Mouse (Mus musculus): ENCODE measurements at regions not wholly inside any gene's neighbourhood (a gene's known extent, or its start where the extent isn't known, plus 50 kb on each side); places are given as distances from the start of the nearest gene placed in this dataset.

DNA sequence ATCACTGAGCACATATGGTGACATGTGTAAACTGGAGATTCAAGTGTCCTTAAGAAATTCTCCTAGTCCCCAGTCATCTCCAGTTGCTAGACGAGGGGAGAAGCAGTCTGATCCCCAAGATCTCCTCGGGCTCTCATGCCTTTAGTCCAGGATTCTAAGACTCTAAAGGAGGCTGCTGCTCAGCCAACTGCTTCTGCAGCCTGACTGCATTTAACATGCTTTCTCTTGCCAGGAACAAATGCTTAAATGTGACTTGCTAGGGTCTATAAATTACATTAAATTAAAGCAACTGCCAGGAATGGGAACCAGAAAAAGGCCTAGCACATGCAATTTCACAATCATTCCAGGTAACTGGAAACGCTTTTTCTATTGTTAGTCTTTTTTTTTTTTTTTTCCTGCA lies 599.8 kb upstream of the Gcfc2 start:
- no peak for ATAC-seq (replicated peaks; ENCODE audit: poor library complexity, severe bottlenecking)

DNA sequence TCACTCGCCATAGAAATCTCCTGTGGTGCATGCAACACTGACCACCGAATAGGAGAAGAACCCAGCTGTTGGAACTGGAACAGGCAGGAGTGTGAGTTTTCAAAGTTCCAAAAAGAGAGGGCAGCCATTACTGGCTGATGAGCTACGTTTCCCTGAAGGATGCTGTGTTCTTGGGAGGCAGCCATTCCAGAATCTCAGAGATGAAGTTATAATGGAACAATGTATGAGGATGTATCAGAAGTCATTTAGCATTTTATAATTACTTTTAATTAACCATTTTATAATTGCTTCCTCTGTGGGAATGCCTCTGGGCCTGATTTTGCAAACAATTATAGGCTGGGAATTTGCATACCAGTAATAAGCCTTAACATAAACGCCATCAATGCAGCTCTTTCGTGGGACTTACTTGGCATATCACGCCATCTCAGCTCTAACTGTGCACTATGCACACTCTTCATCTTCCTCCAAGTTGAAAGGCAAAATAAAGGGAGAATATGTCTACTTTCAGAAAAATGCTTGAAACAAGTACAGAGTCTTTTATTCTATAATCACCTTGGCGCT lies 559.4 kb upstream of the Gcfc2 start:
- ATAC-seq (replicated peaks; ENCODE audit: poor library complexity, severe bottlenecking), result no peak

GRCm38 (mm10) chr6:81388484-81388883 lies 535.0 kb upstream of the Gcfc2 start:
- no peak for ATAC-seq (replicated peaks; ENCODE audit: poor library complexity, severe bottlenecking)

DNA sequence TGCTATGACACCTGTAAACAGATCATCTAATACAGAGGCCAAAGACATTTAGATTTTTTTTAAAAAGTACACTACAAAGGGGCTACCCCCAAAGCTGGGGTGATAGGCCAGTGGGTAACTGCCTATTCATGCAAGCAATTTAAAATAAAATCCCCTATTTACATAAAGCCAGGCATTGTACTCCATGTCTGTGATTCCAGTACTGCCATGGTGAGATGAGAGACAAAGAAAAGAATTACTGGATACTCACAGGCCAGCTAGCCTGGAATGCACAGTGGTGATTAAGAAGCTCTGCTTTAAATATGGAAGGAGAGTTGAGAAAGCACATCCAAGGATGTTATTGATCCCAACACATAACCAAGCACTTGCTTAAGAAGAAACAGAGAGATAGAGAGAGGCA lies 520.3 kb upstream of the Gcfc2 start:
- no peak for ATAC-seq (replicated peaks; ENCODE audit: poor library complexity, severe bottlenecking)

DNA sequence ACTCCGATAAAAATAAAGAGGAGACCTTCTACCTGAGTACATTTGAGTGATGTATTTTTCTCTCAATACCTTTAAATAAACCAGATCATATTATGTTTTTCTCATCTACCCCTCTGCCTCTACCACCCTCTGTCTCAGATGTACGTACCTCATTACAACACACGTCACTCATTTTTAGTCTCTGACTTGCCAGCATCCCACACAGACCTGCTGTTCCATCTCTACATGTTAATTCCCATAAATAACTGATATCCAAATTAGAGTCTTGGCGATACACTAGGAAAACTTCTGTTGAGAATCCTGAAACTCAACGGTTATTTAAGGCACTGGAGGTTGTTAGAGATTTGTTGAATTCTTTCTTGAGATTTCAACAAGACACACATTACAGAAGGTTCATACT lies 509.9 kb upstream of the Gcfc2 start:
- ATAC-seq (replicated peaks; ENCODE audit: poor library complexity, severe bottlenecking), result no peak

DNA sequence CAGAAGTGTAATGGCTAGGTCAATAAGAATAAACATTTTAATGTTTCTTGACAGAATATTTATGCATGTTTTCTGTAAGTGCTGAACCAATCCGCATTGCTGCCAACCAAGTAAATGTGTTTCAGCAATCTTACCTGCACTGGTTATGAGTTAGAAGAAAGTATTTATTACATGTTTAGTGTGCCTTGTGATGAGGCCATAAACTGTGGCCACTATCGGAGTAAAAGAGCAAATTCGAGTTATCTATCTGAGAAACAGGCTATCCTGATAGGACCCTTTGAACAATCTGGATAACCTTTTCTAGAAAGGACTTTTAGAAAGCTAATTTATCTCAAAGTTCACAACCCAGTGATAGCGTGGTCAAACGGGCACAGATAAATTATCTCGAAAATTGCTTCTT lies 488.7 kb upstream of the Gcfc2 start:
- ATAC-seq (replicated peaks; ENCODE audit: poor library complexity, severe bottlenecking), result no peak

GRCm38 (mm10) chr6:81438951-81439722 lies 484.3 kb upstream of the Gcfc2 start:
- peak; percentile 71 for ATAC-seq (replicated peaks; ENCODE audit: poor library complexity, severe bottlenecking)

DNA sequence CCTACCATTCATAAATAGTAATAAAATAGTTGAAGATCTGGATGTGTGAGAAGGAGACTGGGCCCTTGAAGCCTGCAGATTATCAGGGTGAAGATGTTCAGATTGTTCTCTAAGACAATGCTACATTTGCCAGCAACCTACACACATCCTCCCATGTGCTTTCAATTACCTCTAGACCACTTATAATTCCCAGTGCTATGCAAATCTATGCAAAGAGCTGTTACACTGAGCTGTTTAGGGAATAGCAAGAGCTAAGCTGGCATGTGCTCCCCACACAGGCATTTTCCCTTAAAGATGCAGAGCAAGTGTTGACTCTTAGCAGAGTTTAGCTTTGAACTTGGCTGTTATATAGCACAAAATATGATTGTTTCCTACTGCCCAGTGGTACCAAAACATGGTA lies 482.1 kb upstream of the Gcfc2 start:
- ATAC-seq (replicated peaks; ENCODE audit: poor library complexity, severe bottlenecking), result no peak

DNA sequence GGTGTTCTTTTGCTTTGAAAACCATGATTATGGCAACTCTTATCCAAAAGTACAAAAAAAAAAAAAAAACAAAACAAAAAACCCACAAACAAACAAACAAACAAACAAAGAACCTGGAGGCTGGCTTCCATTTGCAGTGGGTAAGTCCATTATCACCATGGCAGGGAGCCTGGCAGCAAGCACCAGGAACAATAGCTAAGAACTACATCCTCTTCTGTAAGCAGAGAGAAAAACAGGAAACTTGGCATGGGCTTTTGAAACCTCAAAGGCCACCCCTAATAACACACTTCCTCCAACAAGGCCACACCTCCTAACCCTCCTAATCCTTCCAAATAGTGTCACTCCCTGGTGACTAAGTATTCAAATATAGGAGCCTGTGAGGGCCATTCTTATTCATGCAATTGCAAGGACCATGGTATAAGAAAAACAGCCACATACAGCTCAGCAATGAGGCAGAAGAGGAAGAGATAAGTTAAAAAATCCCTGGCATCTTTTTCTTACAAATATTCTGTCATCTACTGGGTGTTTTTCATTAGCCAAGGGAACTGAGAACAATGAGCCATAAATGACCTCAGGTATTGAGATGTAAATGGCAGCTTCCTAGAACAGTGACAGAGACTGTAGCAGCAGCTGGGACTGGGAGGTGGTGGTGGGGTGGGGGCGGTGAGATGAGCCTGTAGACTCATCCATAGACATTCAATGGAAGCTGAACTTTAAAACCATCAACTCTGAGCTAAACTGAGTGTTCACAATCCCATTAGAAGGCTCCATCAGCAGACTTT lies 477.3 kb upstream of the Gcfc2 start:
- peak; percentile 73 for ATAC-seq (replicated peaks; ENCODE audit: poor library complexity, severe bottlenecking)

- ATAC-seq (replicated peaks; ENCODE audit: poor library complexity, severe bottlenecking), result peak; percentile 91
Measured at GRCm38 (mm10) chr6:81447701-81448100, 475.8 kb upstream of the Gcfc2 start.

- no peak for ATAC-seq (replicated peaks; ENCODE audit: poor library complexity, severe bottlenecking)
Measured at GRCm38 (mm10) chr6:81448366-81448765, 475.1 kb upstream of the Gcfc2 start.

DNA sequence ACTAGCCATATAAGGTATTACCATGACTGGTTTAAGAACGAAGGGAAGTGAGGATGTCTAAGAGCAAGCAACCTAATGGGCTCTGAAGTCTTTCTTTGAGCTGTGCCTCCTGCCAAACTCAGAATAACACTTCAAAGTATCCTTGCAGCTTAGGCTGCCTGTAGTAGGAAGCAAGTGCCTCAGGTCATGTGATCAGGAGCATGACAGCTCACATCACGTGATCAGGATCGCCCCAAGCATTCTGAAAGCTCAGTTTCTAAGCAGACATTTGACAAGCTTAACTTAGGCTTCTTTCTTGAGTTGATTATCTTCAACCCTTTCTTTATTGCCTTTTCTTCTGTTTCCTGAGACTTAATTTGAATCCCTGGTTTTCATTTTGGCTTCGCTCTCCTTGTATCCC lies 462.4 kb upstream of the Gcfc2 start:
- no peak for ATAC-seq (replicated peaks; ENCODE audit: poor library complexity, severe bottlenecking)

- ATAC-seq (replicated peaks; ENCODE audit: poor library complexity, severe bottlenecking), result no peak
Measured at GRCm38 (mm10) chr6:81464442-81464841, 459.0 kb upstream of the Gcfc2 start.

DNA sequence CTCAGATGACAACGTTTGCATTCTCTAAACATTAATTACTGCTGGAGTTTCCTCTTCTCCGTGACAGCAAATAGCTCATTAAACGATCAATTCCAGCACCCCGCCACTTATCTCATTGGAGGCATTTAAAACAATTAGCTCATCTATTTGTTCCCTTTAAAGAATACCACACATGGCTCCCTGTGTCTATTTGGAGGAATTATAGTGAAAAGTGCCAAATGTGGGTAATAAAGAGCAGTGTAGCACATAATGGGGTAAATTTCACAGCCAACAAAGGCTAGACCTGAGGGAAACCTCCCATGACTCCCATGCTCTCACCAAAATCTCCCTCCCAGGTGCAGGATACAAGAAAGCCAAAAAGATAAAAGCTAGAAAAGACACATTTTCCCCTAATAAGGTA lies 456.9 kb upstream of the Gcfc2 start:
- ATAC-seq (replicated peaks; ENCODE audit: poor library complexity, severe bottlenecking), result no peak

DNA sequence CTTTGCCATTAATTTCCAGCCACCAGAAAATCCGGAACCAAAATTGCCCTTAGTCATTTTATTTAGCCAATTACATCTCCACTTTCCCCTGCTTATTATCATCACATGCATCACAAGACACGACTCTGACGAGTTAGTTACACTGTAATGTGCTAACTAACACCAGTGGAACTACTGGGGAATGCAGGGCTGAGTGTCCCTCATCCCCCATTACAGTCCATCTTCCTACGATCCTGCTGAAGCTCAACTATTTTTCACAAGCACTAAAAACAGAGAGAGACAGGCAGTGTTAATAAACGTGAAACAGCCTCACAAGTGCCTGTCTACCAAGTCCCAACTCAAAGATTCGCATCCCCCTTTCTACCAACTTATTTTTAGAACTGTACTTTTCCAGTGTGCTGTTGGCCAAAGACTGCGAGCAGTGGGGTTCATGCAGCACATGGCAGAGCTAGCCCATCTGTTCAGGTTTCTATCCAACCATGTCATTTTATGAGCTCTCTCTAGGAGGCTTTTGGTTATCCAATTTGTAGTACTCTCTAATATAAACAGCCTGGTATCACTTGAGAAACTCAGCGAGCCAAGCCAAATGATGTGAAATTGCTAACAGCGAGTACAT lies 452.0 kb upstream of the Gcfc2 start:
- ATAC-seq (replicated peaks; ENCODE audit: poor library complexity, severe bottlenecking), result no peak

- no peak for ATAC-seq (replicated peaks; ENCODE audit: poor library complexity, severe bottlenecking)
Measured at GRCm38 (mm10) chr6:81472506-81472905, 451.0 kb upstream of the Gcfc2 start.

- ATAC-seq (replicated peaks; ENCODE audit: poor library complexity, severe bottlenecking), result no peak
Measured at GRCm38 (mm10) chr6:81474786-81475185, 448.7 kb upstream of the Gcfc2 start.

GRCm38 (mm10) chr6:81487006-81487405 lies 436.5 kb upstream of the Gcfc2 start:
- ATAC-seq (replicated peaks; ENCODE audit: poor library complexity, severe bottlenecking), result no peak

GRCm38 (mm10) chr6:81496239-81496638 lies 427.2 kb upstream of the Gcfc2 start:
- no peak for ATAC-seq (replicated peaks; ENCODE audit: poor library complexity, severe bottlenecking)

- no peak for ATAC-seq (replicated peaks; ENCODE audit: poor library complexity, severe bottlenecking)
Measured at GRCm38 (mm10) chr6:81517185-81517584, 406.3 kb upstream of the Gcfc2 start.

- peak; percentile 31; the same call in 1 of the 2 replicates for ATAC-seq (replicated peaks; ENCODE audit: poor library complexity, severe bottlenecking)
Measured at GRCm38 (mm10) chr6:81562260-81562659, 361.2 kb upstream of the Gcfc2 start.

Measured in granulocyte monocyte progenitor cell, adult 5-6 weeks (primary cell).